Mouse (Mus musculus) forebrain, embryonic 13.5 days (tissue): ENCODE data around the gene Stk32b. TPM values are rescaled to one million over a fixed set of nuclear protein-coding genes. Genes with fewer than 3 reads are reported as not detected.
A peak's percentile ranks its signal among the peaks of the same experiment; 100 is the strongest.

ENCODE experiments used
- ATAC-seq: fragments of 200-750 bp; cut with Nextera tagmentation; 2 replicates; pipeline ENCODE4 v1.8.0; 2017
- H3K27ac ChIP-seq: fragments of 300-500 bp; sonication (generic); 2 replicates; pipeline ENCODE4 v1.5.1; 2015; ENCODE audit warnings: inconsistent platforms, mild to moderate bottlenecking, moderate library complexity
- H3K27me3 ChIP-seq: fragments of 300-500 bp; sonication (generic); 2 replicates; pipeline ENCODE4 v1.6.1; 2015; ENCODE audit warnings: mild to moderate bottlenecking, inconsistent platforms
- H3K36me3 ChIP-seq: fragments of 300-500 bp; sonication (generic); 2 replicates; pipeline ENCODE4 v1.6.1; 2015; ENCODE audit warnings: mild to moderate bottlenecking, inconsistent platforms; ENCODE audit not compliant: poor library complexity, severe bottlenecking
- H3K4me1 ChIP-seq: fragments of 300-500 bp; sonication (generic); 2 replicates; pipeline ENCODE4 v1.6.1; 2015; ENCODE audit warnings: inconsistent platforms
- H3K4me2 ChIP-seq: fragments of 300-500 bp; sonication (generic); 2 replicates; pipeline ENCODE4 v1.6.1; 2015; ENCODE audit warnings: inconsistent platforms, mild to moderate bottlenecking, moderate library complexity
- H3K4me3 ChIP-seq: fragments of 300-500 bp; sonication (generic); 2 replicates; pipeline ENCODE4 v1.5.1; 2015; ENCODE audit warnings: mild to moderate bottlenecking, inconsistent platforms
- H3K9ac ChIP-seq: fragments of 300-500 bp; sonication (generic); 2 replicates; pipeline ENCODE4 v1.6.1; 2015; ENCODE audit warnings: mild to moderate bottlenecking, inconsistent platforms
- H3K9me3 ChIP-seq: fragments of 300-500 bp; sonication (generic); replicated peaks from 2 replicates; pipeline ENCODE4 v1.6.1; 2016; ENCODE audit warnings: inconsistent platforms
- WGBS: fragments of 180-500 bp; shearing (Covaris S2); methylation state at CpG from one replicate; pipeline ENCODE4 v1.1.7; 2015; 5-methylcytosine and 5-hydroxymethylcytosine counted together
- polyA plus RNA-seq: library from polyadenylated mRNA; unstranded; fragments of >200 nt; fragmentation: Nextera tagmentation; extraction: Ambion mirVana; gene quantifications from 2 replicates; pipeline ENCODE4 v1.2.1, GENCODE M21; 2015

Stk32b gene
- polyA plus RNA-seq, 1 experiment from 2014 or later, result 7.7 TPM

DNA sequence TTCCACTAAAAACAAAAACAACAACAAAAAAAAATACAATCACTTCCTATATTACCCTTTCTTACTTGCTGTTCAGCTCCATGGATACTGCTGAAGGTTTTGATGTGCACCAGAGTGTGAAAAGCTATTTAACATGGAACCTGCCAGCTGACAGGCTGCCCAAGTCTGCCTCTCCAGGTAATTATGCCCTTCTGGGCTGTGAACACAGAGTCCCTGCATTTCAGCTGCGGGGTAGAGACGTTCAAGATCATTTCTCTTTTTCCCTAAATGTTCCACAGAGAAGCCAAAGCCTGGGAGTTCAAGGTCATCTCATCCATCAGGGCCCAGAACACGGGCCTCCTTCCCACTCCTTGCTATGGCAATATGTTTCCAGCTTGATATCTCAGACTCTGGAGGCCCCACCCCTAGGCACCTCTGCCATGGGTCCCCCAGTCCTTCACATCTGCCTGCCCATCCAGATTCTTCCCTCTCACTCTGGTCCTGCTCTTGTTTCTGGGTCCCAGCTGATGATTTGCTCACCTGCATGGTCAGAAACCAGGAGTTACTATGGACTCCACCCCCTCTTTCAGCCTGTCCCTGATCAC lies 244.9 kb downstream of the Stk32b start:
- H3K27me3 ChIP-seq, result no peaks in the 10 kb centered on the region
- 50% methylated on average over 3 of the region's 3 CpGs for WGBS
- H3K9ac ChIP-seq, result no peak overlapping the region
- no peaks in the 10 kb centered on the region for H3K4me1 ChIP-seq
- ATAC-seq, result peak; percentile 62; the same call in 1 of the 2 replicates
- H3K4me3 ChIP-seq, result no peak overlapping the region
- no peaks in the 10 kb centered on the region for H3K36me3 ChIP-seq
- no peak overlapping the region for H3K4me2 ChIP-seq
- no peaks in the 10 kb centered on the region for H3K9me3 ChIP-seq
- H3K27ac ChIP-seq, result no peak overlapping the region

DNA sequence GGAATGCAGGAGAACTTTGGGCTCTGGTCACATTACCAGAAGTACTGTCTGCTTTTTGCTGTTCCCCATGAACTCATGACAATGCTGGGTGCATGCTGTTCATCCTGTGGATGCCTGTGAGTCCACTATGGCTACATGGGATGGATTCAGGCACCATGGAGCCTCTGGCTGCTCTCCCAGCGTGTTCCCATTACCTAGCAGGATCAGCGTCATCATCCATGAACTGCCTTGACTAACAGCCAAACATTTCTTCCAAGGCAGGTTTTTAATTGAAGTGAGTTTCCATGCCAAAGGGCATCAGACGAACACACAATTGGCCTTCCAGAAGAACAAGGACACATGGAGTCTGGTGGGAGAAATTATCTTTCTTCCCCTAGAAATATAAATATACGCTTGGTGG lies 245.4 kb downstream of the Stk32b start:
- no peak overlapping the region for H3K4me2 ChIP-seq

DNA sequence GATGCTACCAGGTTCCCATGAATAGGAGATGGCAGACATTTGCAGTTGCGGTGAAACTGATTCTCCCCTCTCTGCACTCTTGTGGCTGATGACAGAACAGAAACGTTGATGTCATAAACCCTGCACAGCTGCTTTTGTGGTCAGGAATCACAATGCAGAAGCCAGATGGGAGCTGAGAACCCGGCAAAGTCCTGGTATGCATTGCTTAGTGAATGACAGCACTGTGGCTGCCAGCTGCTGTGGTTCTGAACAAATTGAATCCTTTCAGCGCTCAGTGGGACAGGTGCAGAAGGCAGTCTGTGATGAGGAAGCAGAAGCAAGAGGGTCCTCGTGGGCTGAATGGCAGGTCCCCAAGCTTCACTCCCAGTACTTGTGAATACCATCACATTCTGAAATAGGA lies 247.9 kb downstream of the Stk32b start:
- H3K9me3 ChIP-seq, result no peaks in the 10 kb centered on the region
- no peak overlapping the region for H3K4me2 ChIP-seq
- H3K4me1 ChIP-seq, result no peaks in the 10 kb centered on the region
- no peak for ATAC-seq
- no peak overlapping the region for H3K27ac ChIP-seq
- no peak overlapping the region for H3K9ac ChIP-seq
- no peak overlapping the region for H3K4me3 ChIP-seq
- WGBS, result 67% methylated on average over 5 of the region's 5 CpGs
- no peaks in the 10 kb centered on the region for H3K36me3 ChIP-seq
- no peaks in the 10 kb centered on the region for H3K27me3 ChIP-seq

More for the DNA sequence above, 245.4 kb downstream of the Stk32b start:
- Histone ChIP-seq H3K4me1 (no peaks in the 10 kb centered on the region), H3K4me3 (no peak overlapping the region), H3K9me3 (no peaks in the 10 kb centered on the region), H3K9ac (no peak overlapping the region), H3K36me3 (no peaks in the 10 kb centered on the region), H3K27ac (no peak overlapping the region), H3K27me3 (no peaks in the 10 kb centered on the region)
- WGBS, result 61% methylated on average over 4 of the region's 4 CpGs
- 0 out of 2 replicates have a peak, but pooled peaks have one; percentile 48 for ATAC-seq

DNA sequence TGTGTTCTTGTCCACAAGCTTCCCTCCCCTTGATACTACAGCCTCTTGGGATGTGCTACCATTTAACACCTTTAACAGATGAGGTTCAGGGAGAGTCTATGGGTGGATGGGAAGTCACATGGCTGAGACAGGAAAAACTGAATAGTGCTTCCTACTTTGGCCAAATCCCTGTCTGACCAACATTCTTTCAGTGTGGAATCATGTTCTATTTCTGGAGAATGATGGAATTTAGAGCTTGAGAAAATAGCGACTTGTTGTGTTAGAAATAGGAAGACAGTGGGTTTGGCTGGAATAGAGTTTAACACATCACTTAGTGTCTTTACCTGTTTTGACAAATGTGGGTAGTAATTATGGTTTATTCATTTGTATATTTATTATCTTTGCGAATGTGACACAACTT lies 249.3 kb downstream of the Stk32b start:
- ATAC-seq, result no peak
- H3K4me1 ChIP-seq, result no peaks in the 10 kb centered on the region
- no peak overlapping the region for H3K9ac ChIP-seq
- 90% methylated on average over 2 of the region's 2 CpGs for WGBS
- no peaks in the 10 kb centered on the region for H3K27me3 ChIP-seq
- H3K9me3 ChIP-seq, result no peaks in the 10 kb centered on the region
- no peaks in the 10 kb centered on the region for H3K36me3 ChIP-seq
- H3K4me2 ChIP-seq, result no peak overlapping the region
- H3K27ac ChIP-seq, result no peak overlapping the region
- H3K4me3 ChIP-seq, result no peak overlapping the region

DNA sequence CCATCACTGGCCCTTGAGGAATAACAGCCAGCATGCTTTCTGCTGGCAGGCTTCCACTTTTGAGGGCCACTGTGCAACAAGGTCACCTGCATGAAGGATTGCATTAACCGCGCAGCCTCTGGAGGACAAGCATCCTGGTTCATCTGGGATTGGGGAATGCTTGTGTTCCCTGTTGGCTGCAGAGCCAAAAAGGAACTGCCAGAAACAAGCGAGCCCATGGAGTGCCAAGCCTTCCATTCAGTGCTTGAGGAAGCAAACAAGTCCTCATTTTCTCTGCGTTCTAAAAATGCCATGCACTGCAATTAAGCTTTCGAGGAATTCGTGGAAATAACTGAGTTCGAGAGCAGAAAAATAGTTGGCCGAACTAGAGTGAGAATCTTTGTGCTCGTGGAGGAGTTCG lies 251.5 kb downstream of the Stk32b start:
- no peak for ATAC-seq
- no peak overlapping the region for H3K9ac ChIP-seq
- no peak overlapping the region for H3K4me2 ChIP-seq
- H3K9me3 ChIP-seq, result no peaks in the 10 kb centered on the region
- H3K36me3 ChIP-seq, result no peaks in the 10 kb centered on the region
- no peaks in the 10 kb centered on the region for H3K4me1 ChIP-seq
- H3K27me3 ChIP-seq, result no peaks in the 10 kb centered on the region
- H3K4me3 ChIP-seq, result no peak overlapping the region
- WGBS, result 90% methylated on average over 10 of the region's 10 CpGs
- H3K27ac ChIP-seq, result no peak overlapping the region

DNA sequence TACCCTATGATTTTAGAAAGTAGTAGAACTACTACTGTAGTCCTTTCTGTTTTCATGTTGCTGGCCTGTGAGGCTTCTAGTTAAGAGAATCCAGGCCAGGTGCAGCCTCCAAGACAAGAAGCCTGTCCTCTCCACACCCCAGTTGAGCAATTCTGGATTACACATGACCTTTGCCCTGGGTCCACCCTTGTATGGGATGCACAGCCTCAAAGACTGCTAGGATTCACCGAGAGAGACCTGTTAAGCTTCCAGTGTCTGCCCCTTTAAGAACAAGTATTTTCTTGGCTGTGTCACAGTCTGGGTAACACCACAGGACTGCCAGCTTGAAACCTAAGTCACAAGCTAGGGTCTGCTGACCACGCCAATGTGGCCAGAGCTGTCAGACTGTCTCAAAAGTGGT lies 258.7 kb downstream of the Stk32b start:
- WGBS, result 69% methylated on average over 2 of the region's 2 CpGs
- H3K9me3 ChIP-seq, result no peaks in the 10 kb centered on the region
- no peak overlapping the region for H3K27ac ChIP-seq
- H3K4me1 ChIP-seq, result no peaks in the 10 kb centered on the region
- H3K36me3 ChIP-seq, result peaks cover 8% of the 10 kb centered on the region
- H3K27me3 ChIP-seq, result no peaks in the 10 kb centered on the region
- no peak for ATAC-seq
- no peak overlapping the region for H3K4me3 ChIP-seq
- no peak overlapping the region for H3K9ac ChIP-seq
- H3K4me2 ChIP-seq, result no peak overlapping the region

DNA sequence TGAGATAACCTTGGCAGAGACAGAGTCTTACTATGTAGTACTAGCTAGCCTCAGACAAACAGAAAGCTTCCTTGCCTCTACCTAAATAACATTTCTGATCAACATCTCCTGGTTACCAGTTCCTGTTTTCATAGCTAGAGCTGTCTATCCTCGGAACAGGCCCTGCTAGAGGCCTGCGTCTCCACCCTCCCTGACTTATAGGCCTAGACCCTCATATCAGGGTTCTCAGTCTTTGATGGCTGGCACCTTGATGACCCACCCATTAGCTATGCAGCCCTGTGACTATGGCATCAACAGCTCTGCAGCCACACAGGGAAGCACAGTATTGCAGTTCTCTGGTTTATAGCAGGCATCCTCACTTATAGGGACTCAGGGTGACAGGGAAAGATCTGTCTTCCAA lies 259.1 kb downstream of the Stk32b start:
- no peak for ATAC-seq
- Histone ChIP-seq H3K36me3 (peaks cover 8% of the 10 kb centered on the region), H3K4me1 (no peaks in the 10 kb centered on the region), H3K4me3 (no peak overlapping the region), H3K9ac (no peak overlapping the region), H3K4me2 (no peak overlapping the region), H3K27me3 (no peaks in the 10 kb centered on the region), H3K9me3 (no peaks in the 10 kb centered on the region), H3K27ac (no peak overlapping the region)
- WGBS, result 91% methylated on average over 2 of the region's 2 CpGs

DNA sequence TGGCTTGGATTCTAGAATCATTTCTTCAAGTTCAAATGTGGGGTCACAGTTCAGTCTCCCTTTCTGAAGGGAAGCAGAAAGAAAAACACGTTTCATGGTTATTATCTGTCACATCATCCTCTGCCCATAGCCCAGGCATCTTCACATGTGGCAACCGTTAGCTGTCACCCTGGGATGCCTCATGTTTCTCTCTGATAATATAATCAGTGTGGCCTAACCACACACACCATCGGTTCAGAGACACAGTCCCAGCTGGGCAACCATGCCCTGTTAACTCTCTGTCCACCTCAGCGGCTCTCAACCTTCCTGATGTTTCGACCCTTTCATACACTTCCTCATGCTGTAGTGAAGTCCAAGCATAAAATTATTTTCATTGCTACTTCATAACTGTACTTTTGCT lies 259.8 kb downstream of the Stk32b start:
- H3K4me1 ChIP-seq, result no peaks in the 10 kb centered on the region
- H3K9ac ChIP-seq, result no peak overlapping the region
- 87% methylated on average over 5 of the region's 5 CpGs for WGBS
- no peak overlapping the region for H3K4me3 ChIP-seq
- H3K4me2 ChIP-seq, result no peak overlapping the region
- H3K36me3 ChIP-seq, result peaks cover 8% of the 10 kb centered on the region
- no peaks in the 10 kb centered on the region for H3K9me3 ChIP-seq
- ATAC-seq, result no peak
- no peaks in the 10 kb centered on the region for H3K27me3 ChIP-seq
- no peak overlapping the region for H3K27ac ChIP-seq

DNA sequence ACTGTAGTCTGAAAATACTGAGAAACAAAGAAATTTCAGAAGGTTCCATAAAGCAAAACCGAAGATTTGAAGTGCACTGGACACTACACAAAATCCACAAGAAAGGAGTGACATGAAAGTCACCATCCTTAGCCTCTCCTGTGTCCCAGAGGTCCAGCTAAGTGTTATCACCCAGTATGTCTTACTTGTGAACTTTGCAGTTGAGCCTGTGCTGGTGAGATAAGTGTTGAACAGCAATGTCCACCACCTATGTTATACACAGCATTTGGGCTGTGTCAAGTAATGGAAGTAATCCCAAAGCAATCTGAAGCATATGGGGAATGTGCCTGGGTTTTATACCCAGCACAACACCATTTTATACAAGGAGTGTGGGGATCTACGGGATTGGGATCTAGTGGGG lies 260.4 kb downstream of the Stk32b start:
- no peaks in the 10 kb centered on the region for H3K27me3 ChIP-seq
- no peak overlapping the region for H3K4me3 ChIP-seq
- no peak overlapping the region for H3K4me2 ChIP-seq
- peaks cover 8% of the 10 kb centered on the region for H3K36me3 ChIP-seq
- WGBS, result 72% methylated on average over 2 of the region's 2 CpGs
- ATAC-seq, result no peak
- H3K9ac ChIP-seq, result no peak overlapping the region
- H3K27ac ChIP-seq, result no peak overlapping the region
- no peaks in the 10 kb centered on the region for H3K9me3 ChIP-seq
- H3K4me1 ChIP-seq, result no peaks in the 10 kb centered on the region

DNA sequence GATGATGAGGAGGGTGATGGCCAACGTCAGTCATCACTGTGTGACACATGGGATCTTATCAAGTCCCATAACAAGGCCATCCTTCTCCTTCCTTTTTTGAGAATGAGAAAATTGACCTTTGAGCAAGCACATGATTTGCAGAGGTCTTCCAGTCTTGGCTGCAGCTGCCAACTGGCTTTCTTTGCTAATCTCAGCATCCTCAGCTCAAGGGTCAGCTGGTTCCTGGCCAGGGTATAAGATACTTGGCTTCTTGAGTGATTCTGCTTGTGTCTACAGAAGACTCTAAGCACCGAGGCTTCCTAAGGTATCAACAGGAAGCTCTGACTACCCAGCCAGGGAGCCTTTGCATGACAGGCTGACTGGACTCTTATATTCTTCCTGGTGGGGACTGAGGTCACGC lies 269.4 kb downstream of the Stk32b start:
- H3K9ac ChIP-seq, result no peak overlapping the region
- ATAC-seq, result no peak
- 87% methylated on average over 3 of the region's 3 CpGs for WGBS

DNA sequence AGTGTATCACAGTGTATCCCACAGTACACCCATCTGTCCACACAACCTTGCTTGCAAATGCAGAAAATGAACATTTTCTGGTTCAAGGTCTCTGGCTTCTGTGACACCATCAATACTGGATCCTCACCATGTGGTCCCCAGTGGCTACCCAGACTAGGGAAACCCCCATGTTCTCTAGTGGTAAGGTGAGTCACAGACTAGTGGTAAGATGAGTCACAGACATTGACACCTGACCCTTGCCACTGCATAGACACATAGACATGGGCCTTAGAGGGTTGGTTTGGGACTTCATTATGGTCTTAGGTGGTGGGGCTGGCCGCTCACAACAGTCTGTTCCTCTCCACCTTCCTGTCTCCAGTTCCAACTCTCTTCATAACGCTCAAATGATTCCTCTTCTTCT lies 274.2 kb downstream of the Stk32b start:
- Histone ChIP-seq H3K36me3 (no peaks in the 10 kb centered on the region), H3K9me3 (no peaks in the 10 kb centered on the region), H3K4me1 (no peaks in the 10 kb centered on the region), H3K4me3 (no peak overlapping the region), H3K4me2 (no peak overlapping the region), H3K27ac (no peak overlapping the region), H3K27me3 (no peaks in the 10 kb centered on the region), H3K9ac (no peak overlapping the region)
- ATAC-seq, result no peak
- WGBS, result 83% methylated on average over 2 of the region's 2 CpGs

More for the DNA sequence above, 269.4 kb downstream of the Stk32b start:
- H3K9me3 ChIP-seq, result no peaks in the 10 kb centered on the region
- no peaks in the 10 kb centered on the region for H3K36me3 ChIP-seq
- H3K27me3 ChIP-seq, result no peaks in the 10 kb centered on the region
- H3K4me2 ChIP-seq, result no peak overlapping the region
- no peaks in the 10 kb centered on the region for H3K4me1 ChIP-seq
- H3K4me3 ChIP-seq, result no peak overlapping the region
- H3K27ac ChIP-seq, result no peak overlapping the region

DNA sequence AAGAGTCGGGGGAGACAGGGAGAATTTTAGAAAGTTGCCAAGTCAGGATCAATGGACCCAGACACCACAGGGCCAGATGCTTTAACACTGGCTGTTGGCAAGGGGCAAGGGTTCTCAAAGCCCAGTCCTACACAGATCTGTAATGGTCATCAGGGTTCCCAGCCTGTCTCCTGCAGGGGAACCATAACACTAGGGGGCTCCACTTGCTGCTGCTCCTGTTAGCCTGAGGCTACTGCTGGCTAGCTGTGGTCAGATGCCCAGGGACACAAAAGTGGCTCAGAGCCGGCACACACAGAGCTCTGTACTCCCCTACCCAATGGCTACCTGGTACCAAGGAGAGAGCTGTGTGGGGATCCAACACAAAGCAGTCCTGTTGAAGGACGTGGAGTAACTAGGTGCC lies 281.6 kb downstream of the Stk32b start:
- Histone ChIP-seq H3K36me3 (no peaks in the 10 kb centered on the region), H3K27ac (no peak overlapping the region), H3K9me3 (no peaks in the 10 kb centered on the region), H3K27me3 (no peaks in the 10 kb centered on the region), H3K4me1 (no peaks in the 10 kb centered on the region), H3K9ac (no peak overlapping the region), H3K4me2 (no peak overlapping the region), H3K4me3 (no peak overlapping the region)
- no peak for ATAC-seq
- 64% methylated on average over 3 of the region's 3 CpGs for WGBS

DNA sequence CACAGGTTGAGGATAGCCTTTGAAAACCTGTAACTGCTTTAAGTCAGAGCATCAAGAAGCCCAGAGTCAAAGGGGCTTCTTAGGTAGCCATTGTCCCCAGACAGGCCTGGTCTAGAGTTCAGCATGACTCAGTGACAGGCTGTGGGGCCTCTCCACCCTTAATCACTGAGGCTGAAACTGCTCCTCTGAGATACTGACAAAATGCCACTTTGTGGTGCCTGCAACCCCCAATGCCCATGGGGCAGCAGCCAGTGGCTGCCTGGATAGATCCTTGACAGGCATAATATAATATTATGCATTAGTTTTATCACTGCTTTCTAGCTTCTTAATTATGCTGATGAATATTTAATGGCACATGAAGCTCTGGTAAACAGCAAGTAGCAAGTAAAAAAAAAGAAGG lies 289.8 kb downstream of the Stk32b start:
- no peaks in the 10 kb centered on the region for H3K27me3 ChIP-seq
- no peak for ATAC-seq
- H3K27ac ChIP-seq, result no peak overlapping the region

More for the DNA sequence above, 289.8 kb downstream of the Stk32b start:
- Histone ChIP-seq H3K9ac (no peak overlapping the region), H3K9me3 (no peaks in the 10 kb centered on the region), H3K4me3 (no peak overlapping the region), H3K36me3 (peaks cover 9% of the 10 kb centered on the region; the same call in 1 of the 2 replicates), H3K4me1 (no peaks in the 10 kb centered on the region), H3K4me2 (no peak overlapping the region)
